Mouse (Mus musculus) embryo, embryonic 10.5 days (tissue): ENCODE data around the gene Dvl2.

ENCODE experiments used
- DNase-seq: peaks from one replicate; pipeline ENCODE4 v3.0.0-alpha.2; 2015; ENCODE audit warnings: low spot score

Gene Dvl2

GRCm38 (mm10) chr11:70029130-70029801 is 28.9 kb downstream of the Dvl2 start:
- peak; percentile 99 for DNase-seq

GRCm38 (mm10) chr11:70029829-70030550 is 29.6 kb downstream of the Dvl2 start:
- DNase-seq: no peak

GRCm38 (mm10) chr11:70030651-70031320 is 30.4 kb downstream of the Dvl2 start:
- DNase-seq: no peak

- no peak for DNase-seq
These were observed 30.9 kb downstream of the Dvl2 start for GRCm38 (mm10) chr11:70031321-70031670.

- no peak for DNase-seq
These were observed 37.8 kb downstream of the Dvl2 start for GRCm38 (mm10) chr11:70038174-70038573.

- DNase-seq: no peak
These were observed 39.2 kb downstream of the Dvl2 start for GRCm38 (mm10) chr11:70039631-70040030.

- no peak for DNase-seq
These were observed 39.8 kb downstream of the Dvl2 start for GRCm38 (mm10) chr11:70040184-70040583.

GRCm38 (mm10) chr11:70042309-70043085 is 42.1 kb downstream of the Dvl2 start:
- no peak for DNase-seq

GRCm38 (mm10) chr11:70043665-70044064 is 43.3 kb downstream of the Dvl2 start:
- no peak for DNase-seq

- peak; percentile 15 for DNase-seq
These were observed 45.0 kb downstream of the Dvl2 start for GRCm38 (mm10) chr11:70045435-70045834.

GRCm38 (mm10) chr11:70049366-70049765 is 49.0 kb downstream of the Dvl2 start:
- DNase-seq: no peak

GRCm38 (mm10) chr11:70049816-70050215 is 49.4 kb downstream of the Dvl2 start:
- no peak for DNase-seq

GRCm38 (mm10) chr11:70053156-70053555 is 52.8 kb downstream of the Dvl2 start:
- no peak for DNase-seq

GRCm38 (mm10) chr11:70053898-70054570 is 53.6 kb downstream of the Dvl2 start, which contains the start of gene Asgr1:
Gene Asgr1 (plus strand): TSS chr11:70054085.
- DNase-seq: no peak

GRCm38 (mm10) chr11:70055618-70056214 is 55.3 kb downstream of the Dvl2 start:
- peak; percentile 87 for DNase-seq

- DNase-seq: no peak
These were observed 57.4 kb downstream of the Dvl2 start for GRCm38 (mm10) chr11:70057805-70058204.

GRCm38 (mm10) chr11:70059930-70060329 is 59.5 kb downstream of the Dvl2 start:
- DNase-seq: no peak
